Mouse (Mus musculus) urinary bladder, postnatal 36 days (tissue): ENCODE results near the gene Zfp62.

Experiments
- DNase-seq, 2 experiments: peaks; one replicate each; pipeline ENCODE4 v3.0.0; 2022; ENCODE audit warnings: low spot score in 2 of 2, mixed read lengths in 1 of 2

Gene Zfp62

DNA sequence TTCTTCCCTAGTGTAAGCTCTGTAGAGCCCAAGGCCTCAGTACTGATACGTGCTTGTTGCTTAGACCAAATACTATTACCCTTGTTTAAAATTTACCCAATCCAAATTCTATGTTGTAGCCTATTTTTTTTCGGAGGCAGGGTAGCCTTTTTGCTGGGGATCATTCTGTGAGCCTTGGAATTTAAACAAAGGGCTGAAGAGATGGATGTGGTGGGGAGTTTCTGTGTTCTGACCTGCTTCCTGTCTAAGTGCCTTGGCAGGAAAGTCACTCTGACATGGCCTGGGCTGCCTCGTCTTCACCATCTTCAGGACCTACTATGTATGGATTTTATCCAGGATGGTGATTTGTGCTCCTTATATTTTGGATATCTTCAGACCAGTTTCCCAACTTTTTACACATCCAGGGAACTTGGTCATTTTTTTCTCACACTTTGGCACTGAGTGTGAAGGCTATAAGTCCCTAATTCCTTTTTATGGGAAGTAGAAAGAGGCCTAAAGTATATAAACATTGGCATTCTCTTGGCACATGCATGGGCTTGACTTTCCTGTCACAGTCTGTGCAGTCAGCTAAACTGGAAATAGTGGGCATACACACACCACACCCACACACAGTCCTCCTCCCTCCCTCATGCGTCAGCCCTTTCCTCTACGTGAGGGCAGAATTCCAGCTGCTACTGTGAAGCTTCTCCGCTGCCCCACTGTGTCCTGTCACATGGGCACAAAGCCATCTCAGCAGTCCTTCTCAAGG lies 45.3 kb downstream of the Zfp62 start:
- DNase-seq = peak in 1 of 2 experiments; percentile 54

DNA sequence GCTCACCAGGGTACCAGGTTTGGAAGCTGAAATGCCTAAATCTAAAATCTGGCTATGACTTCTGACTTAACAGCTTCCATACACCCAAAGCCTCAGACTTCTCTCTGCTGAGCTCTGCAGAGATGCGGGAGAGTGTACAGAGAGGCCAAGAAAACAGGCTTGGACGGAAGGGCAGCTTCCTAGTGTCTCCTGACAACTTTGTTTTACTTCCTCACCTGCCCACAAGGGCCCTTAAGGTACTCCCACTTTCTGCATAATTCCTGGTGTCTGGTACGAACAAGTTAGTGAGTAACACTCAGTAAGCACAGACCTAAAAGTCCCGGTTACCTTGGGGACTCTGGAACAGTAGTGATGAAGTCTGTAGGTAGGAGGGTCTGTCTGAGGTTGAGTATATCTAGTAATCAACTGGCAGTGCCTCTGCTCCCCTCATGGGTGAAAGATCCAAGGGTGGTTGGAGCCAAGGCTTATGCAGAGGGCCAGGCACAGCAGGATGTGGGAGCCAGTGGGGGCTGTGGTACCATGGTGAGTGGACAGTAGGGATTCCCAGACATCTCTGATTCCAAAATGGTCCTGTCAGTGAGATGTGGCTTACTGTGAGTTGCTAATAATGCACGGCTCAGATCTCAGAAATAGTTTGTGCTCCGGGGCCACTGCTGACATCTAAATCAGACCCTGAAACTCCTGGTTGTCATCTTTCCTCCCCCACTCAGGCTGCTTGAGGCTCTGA lies 46.0 kb downstream of the Zfp62 start:
- no peak for DNase-seq

DNA sequence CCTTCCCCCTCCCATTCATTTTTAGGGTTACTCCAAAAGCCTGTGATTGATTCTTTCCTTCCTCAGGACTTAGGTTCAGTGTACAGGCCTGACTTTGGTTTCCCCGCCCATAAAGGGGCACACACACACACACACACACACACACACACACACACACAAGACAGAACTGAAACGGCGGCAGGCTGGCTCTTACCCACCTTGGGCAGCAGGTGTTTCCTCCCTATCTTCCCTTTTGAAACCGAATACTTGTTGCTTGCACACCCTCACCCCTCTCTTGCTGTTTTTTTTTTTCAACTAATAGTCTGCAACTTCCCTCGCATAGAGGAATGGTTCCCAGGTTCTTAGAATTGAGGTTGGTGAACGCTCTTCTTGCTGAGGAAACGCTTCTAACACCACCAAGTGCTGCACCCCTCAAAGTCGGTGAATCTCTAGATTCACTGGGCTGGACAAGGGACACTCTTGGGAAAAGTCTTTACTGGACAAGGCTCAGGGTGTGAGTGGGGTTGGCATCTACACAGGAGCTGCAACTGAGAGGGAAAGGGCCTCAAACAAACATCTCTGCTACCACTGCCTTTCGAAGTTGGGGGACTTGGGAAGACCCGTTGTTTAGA lies 46.8 kb downstream of the Zfp62 start:
- DNase-seq = no peak

DNA sequence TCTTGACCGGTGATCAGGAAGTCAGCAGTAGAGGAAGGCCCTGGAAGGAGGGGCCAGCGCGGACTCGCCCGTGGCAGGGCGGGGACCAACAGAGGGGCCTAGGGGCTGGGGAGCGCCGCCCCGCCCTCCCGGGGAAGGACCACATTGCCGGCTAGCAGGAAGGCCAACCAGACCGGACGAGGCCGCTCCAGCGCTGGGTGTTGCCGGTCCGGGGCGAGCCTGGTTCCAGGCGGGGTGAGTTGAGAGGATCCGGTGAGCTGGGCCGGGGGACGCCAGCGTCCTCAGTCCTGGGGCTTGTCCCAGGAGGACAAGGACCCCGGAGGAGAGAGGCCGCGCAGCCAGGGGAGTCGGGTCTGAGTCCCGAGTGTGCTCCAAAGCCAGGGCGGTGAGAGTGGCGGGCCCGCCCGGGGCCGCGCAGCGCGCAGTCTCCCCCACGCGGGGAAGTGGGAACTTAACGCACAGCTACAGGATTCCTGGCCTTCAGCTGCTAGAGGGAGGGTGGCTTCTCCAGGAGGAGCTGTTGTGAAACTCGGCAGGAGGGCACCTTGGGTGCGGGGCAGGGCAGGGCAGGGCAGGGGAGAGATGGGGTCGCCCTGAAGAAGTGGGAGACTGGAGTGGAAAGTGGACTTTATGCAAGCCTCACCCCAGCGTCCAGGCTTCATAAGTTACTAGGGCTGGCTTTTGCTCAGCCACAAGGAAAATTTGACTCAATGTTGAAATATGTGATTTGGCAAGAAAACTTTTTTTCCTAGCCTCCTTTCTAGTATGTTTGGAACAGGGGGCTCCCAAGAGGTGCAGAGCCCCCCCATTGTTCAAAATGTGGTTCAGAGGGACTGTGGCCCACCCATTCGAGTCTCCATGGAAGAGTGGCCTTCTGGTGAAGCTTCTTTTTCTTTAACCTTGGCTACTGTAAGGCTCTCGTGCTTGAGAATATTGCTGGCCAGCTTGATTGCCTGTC lies 47.6 kb downstream of the Zfp62 start:
- peak; percentile 87 to 92 for DNase-seq

DNA sequence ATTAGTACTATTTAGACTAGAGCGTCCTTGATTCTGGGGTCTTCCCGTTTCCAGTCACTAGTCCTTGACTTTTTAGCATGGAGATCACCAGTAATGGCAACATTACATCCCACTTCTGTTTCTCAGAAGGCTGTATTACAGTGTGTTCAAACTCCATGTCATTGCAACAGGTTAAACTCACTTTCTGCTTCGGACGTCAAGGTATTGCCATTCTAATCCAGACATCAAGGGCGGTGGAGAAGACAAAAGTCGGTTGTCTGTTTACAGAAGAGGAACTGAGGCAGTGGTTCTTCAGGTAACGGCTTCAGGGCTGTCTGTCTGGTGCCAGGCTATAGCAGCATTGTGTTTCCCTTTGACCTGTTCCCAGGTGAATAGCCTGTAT lies 48.3 kb downstream of the Zfp62 start:
- DNase-seq = no peak

DNA sequence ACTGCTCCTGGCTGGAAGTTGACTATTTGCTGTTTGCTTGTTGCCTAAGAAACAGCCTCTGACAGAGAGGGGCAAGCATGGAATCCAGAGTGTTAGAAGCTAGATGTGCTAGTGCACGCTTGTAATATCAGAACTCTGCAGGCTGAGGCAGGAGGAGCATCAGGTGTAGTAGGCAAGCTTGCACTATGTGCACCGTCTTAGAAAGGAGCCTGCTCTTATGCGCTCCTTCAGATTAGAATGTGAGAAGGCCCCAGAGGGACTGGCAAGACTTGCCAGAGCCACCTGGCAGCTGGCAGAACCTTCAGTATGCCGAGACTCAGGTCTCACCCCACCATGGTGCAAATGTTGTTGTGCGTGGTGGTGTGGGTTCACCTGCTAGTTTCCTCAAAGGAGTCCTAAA lies 49.0 kb downstream of the Zfp62 start:
- no peak for DNase-seq

DNA sequence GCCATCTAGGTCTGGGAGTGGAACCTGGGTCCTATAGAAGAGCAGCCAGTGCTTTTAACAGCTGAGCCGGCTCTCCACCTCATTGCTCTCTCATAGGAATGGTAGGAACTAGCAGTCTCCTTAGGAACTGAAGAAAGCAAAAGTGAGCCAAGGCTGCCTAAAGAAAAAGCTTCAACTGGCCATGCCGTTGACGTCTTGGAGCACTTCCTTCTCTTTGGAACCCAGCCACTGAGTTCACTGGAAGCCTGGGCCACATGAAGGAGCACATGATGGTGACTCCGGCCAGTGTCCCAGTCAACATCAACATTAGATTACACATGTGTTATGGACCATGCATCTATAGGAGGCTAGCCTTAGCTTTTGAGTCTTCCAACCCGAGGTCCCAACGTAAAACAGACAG lies 49.9 kb downstream of the Zfp62 start:
- DNase-seq = no peak

DNA sequence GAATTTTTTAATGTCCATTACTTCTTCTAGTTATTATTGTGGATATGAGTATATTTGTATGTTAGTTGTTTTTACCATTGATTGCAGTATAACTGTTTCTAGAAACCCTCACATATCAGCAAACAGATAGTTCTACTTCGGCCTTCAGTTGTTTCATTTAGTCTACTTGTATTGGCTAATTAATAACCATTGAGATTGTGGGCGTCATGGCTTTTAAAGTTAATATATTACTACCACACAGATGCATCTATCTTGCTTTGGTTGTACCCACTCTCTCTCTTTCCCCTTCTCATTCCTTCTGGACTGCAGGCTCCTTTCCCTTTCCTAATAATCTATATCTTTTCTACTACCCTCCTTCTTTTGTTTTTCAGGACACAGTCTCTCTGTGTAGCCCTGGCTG lies 56.2 kb downstream of the Zfp62 start:
- no peak for DNase-seq

DNA sequence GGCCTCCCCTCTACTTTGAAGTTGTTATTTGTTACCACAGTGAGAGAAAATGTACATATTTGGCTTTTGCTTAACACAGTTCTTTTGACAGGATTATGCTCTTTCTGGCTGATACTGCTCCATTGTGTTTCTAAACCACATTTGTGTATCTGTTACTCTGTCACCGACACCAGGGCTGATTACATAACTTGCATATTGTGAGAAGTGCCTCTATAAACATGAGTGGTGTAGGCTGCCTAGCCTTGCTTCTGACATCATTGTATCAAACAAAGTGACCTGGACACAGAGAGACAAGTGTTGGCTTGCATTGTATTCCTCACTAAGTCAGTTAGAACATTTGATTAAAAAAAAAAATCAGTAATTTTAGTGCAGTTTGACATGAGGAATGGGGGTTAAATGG lies 56.7 kb downstream of the Zfp62 start:
- no peak for DNase-seq

DNA sequence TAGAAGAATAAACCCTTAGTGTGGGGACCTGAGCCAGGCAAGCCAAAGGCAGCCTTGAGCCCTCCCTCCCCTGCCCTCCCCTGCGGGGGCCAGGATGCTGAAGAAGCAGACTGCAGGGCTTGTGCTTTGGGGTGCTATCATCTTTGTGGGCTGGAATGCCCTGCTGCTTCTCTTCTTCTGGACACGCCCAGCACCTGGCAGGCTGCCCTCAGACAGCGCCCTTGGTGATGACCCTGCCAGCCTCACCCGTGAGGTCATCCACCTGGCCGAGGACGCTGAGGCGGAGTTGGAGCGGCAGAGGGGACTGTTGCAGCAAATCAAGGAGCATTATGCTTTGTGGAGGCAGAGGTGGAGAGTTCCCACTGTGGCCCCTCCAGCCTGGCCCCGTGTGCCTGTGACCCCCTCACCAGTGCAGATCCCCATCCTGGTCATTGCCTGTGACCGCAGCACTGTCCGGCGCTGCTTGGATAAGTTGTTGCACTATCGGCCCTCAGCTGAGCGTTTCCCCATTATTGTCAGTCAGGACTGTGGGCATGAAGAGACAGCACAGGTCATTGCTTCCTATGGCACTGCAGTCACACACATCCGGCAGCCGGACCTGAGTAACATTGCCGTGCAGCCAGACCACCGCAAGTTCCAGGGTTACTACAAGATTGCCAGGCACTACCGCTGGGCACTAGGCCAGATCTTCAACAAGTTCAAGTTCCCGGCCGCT lies 57.7 kb downstream of the Zfp62 start:
- DNase-seq = no peak

DNA sequence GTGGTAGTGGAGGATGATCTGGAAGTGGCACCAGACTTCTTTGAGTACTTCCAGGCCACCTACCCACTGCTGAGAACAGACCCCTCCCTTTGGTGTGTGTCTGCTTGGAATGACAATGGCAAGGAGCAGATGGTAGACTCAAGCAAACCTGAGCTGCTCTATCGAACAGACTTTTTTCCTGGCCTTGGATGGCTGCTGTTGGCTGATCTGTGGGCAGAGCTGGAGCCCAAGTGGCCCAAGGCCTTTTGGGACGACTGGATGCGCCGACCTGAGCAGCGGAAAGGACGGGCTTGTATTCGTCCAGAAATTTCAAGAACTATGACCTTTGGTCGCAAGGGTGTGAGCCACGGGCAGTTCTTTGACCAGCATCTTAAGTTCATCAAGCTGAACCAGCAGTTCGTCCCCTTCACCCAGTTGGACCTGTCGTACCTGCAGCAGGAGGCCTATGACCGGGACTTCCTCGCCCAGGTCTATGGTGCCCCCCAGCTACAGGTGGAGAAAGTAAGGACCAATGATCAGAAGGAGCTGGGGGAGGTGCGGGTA lies 58.3 kb downstream of the Zfp62 start:
- DNase-seq = no peak

DNA sequence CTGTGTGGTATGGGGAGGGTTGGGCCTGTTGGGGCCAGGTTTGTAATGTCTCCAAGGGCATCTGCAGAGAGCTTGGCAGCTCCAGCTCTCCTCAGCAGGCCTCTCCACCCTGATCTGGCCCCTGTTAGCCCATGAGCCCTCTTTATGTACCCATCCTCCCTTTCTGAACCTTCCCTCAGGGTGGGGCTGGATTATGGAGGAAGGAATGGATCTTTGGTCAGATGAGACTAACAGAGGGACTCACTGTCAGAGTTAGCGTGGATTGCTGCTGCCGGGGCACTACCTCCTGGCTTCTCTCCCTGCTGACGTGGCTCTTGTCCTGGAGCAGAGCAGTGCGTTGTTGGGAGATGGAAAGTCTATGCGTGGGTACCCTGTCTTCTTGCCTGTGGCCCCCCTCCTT lies 59.2 kb downstream of the Zfp62 start:
- no peak for DNase-seq

DNA sequence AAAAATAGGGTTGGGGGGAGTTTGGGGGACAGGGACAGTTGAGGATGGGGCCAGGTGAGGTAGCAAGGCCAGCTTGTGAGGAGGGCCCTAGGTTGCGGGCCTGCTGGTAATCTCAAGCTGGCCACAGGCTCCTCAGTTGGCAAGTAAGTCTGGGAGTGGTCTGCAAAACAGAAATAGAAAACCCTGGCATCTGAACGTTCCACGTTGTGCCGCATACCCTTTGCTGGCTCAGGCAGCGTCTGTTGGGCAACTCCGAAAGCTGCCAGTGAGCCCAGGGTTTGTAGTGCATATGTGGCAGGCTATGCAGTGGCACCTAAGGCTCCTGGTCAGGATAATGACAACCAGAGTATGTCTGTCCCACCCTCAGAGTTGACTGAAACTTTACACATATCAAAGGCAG lies 60.1 kb downstream of the Zfp62 start:
- DNase-seq = no peak

DNA sequence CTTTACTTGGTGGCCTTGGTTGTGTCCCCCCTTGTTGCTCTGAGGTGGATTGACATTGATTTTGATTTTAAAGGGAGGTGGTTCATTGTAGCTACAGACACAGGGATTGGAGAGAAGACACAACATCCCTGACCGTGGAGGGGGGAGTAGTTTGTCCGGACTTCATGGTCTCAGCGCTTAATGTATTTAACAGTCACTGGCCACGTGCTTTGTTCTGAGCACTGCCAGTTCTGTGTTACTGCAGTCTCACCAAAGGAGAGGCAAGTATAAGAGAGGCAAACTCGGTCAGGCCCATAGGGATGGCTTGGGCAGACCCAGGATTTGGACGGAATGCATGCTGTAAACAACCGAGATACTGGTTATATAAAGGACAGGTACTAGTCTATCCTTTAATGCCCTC lies 61.0 kb downstream of the Zfp62 start:
- no peak for DNase-seq

DNA sequence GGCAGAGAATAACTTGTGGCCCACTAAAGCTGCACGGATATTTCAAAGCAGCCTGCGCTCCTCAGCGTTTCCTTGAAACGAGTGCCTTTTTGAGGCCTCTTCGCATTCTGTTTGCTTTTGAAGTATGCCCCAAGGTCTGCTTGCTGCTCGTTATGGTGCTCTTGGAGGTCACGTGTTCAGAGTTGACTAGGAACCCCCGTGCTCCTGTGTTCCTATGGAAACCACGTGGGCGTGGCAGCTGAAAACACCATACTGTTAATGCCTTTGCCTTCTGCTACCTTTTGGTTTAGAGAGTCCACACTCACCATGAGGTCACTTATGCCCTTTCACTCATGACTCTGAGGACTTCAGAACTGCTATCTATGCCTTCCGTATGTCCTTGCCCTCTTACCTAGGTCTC lies 61.5 kb downstream of the Zfp62 start:
- no peak for DNase-seq

DNA sequence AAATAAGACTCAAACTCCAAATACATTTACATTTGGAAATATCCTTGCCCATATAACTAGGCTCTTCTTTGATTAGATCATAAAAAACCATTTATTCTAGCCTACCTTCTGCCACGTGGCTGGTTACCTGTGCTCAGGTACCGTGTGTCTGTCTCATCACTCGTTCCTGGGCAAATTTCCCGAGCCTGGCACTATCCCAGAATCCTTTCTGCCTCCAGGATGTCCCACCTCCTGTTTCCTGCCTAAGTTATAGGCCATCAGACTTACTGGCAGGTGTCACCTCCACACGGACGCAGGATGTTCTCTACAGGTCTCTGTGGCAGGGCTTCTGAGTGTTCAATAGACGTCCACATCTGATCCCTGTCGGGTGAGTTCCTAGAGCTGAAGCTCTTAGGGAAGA lies 62.0 kb downstream of the Zfp62 start:
- no peak for DNase-seq

DNA sequence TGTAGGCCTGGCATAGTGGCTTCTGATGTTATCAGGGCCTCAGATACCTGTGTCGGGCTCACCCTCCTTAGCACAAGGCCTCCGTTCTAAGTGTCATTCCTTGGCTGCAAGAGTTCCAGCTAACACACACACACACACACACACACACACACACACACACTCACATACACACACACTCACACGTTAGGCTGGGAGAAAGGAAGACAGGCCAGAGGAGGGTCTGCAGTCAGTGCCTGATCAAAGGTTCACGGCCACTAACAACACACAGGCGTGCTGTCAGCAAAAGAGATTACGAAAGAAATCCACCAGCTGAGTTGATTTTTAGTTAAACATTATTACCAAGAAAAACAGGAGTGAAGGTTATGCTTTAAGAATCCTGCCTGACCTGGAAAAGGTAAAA lies 63.6 kb downstream of the Zfp62 start:
- DNase-seq = no peak

DNA sequence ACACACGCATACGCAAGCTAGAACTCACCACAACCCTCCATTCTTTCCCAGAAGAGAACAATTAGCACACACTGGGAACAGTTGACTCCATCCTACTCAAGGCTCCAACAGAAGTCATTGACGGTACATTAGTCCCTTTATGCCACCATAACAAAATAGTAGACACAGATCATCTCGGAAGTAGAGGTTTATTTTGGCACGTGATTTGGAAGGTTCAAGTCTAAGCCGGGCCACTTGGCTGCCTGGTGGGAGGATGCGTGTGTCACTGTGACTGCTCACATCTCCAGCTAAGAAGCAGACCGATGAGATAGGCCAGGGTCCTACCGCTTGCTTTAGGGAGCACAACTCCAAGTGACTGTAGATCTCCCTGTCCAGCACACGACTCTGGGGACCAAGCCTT lies 64.2 kb downstream of the Zfp62 start:
- DNase-seq = no peak

DNA sequence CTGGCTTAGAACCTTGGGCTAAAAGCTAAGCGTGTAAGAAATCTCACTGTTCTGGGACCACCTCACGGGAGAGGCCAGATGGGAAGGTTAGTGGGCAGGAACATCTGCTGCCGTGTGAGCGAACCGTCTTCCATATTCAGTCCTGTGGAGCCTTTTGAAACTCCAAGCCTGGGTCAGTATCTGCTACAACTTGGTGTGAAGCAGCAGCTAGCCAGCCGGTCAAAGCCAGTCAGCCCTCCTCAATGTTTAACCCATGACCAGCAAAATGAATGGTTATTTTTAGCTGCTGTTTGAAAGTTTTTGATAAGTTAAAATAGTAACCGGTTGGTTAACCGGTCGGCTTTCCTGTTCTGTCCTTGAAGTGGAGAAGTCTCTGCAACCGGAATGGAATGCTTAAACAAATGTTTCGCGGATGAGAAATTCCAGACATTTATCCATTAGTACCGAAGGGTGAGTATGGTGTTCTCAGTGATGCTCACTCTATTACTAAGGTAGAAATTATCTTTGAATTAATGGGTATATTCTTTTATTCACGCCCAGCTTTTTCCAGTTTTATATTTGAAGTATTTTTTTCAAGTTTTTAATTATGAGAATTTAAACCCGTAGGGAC lies 65.0 kb downstream of the Zfp62 start:
- DNase-seq = no peak
